Mouse (Mus musculus) limb, embryonic 15.5 days (tissue): Measurements from ENCODE around the gene Ifna9. TPM values are rescaled to one million over a fixed set of nuclear protein-coding genes. Genes with fewer than 3 reads are reported as not detected.

ENCODE experiments used
- polyA plus RNA-seq: library from polyadenylated mRNA; unstranded; fragments of >200 nt; fragmentation: Nextera tagmentation; extraction: Ambion mirVana; gene quantifications from 2 replicates; pipeline ENCODE4 v1.2.1, GENCODE M21; 2015

Ifna9 gene
- polyA plus RNA-seq, 1 experiment from 2014 or later = not detected

Other genes with a start within 250 kb of the Ifna9 start
- 9.1 TPM in 2 replicates for gene Hacd4, start 153.5 kb downstream of the Ifna9 start, polyA plus RNA-seq
- not detected in 2 replicates for gene Ifnb1, start 69.6 kb downstream of the Ifna9 start, polyA plus RNA-seq
- gene Ifna15, start 34.1 kb downstream of the Ifna9 start, polyA plus RNA-seq = not detected in 2 replicates
- not detected in 2 replicates for gene Ifna14, start 20.6 kb downstream of the Ifna9 start, polyA plus RNA-seq
- gene Ifna12, start 11.0 kb upstream of the Ifna9 start, polyA plus RNA-seq = not detected in 2 replicates
- not detected in 2 replicates for gene C87499, start 42.0 kb upstream of the Ifna9 start, polyA plus RNA-seq
- gene Ifna13, start 52.1 kb upstream of the Ifna9 start, polyA plus RNA-seq = not detected in 2 replicates
- gene Ifna16, start 84.5 kb upstream of the Ifna9 start, polyA plus RNA-seq = not detected in 2 replicates
- gene Ifna2, start 91.5 kb upstream of the Ifna9 start, polyA plus RNA-seq = not detected in 2 replicates
- not detected in 2 replicates for gene Ifnab, start 99.0 kb upstream of the Ifna9 start, polyA plus RNA-seq
- 0.56 and 1.1 TPM in 2 replicates for gene Gm26566, start 129.4 kb upstream of the Ifna9 start, polyA plus RNA-seq
- gene Klhl9, start 130.1 kb upstream of the Ifna9 start, polyA plus RNA-seq = 93.3 and 105 TPM in 2 replicates
- gene Gm13271, start 162.5 kb upstream of the Ifna9 start, polyA plus RNA-seq = not detected in 2 replicates
- 0.36 and 0.60 TPM in 2 replicates for gene Gm13283, start 167.7 kb upstream of the Ifna9 start, polyA plus RNA-seq
- 0.76 and 0.87 TPM in 2 replicates for gene Gm13290, start 181.4 kb upstream of the Ifna9 start, polyA plus RNA-seq
- gene Gm13289, start 184.5 kb upstream of the Ifna9 start, polyA plus RNA-seq = not detected in 2 replicates
- gene Gm13272, start 187.5 kb upstream of the Ifna9 start, polyA plus RNA-seq = not detected in 2 replicates
- gene Ifnz, start 189.7 kb upstream of the Ifna9 start, polyA plus RNA-seq = 0.26 and 0.37 TPM in 2 replicates
- gene Gm13276, start 193.3 kb upstream of the Ifna9 start, polyA plus RNA-seq = not detected in 2 replicates
- not detected in 2 replicates for gene Gm13277, start 196.2 kb upstream of the Ifna9 start, polyA plus RNA-seq
- gene Gm13278, start 199.2 kb upstream of the Ifna9 start, polyA plus RNA-seq = not detected in 2 replicates
- gene Gm13275, start 202.1 kb upstream of the Ifna9 start, polyA plus RNA-seq = not detected in 2 replicates
- gene Gm13279, start 205.0 kb upstream of the Ifna9 start, polyA plus RNA-seq = not detected in 2 replicates
- gene Gm13285, start 207.3 kb upstream of the Ifna9 start, polyA plus RNA-seq = 0.93 and 1.4 TPM in 2 replicates
- 0.36 TPM in 1 of 2 replicates, not detected in the other for gene Gm13287, start 210.9 kb upstream of the Ifna9 start, polyA plus RNA-seq
- gene Gm13288, start 213.1 kb upstream of the Ifna9 start, polyA plus RNA-seq = 0.15 TPM in 1 of 2 replicates, not detected in the other
- gene Ifna7, start 223.8 kb upstream of the Ifna9 start, polyA plus RNA-seq = not detected in 2 replicates
- not detected in 2 replicates for gene Ifna11, start 227.6 kb upstream of the Ifna9 start, polyA plus RNA-seq
- not detected in 2 replicates for gene Ifna6, start 235.0 kb upstream of the Ifna9 start, polyA plus RNA-seq
- not detected in 2 replicates for gene Ifna5, start 243.1 kb upstream of the Ifna9 start, polyA plus RNA-seq
- gene Ifna4, start 249.5 kb upstream of the Ifna9 start, polyA plus RNA-seq = not detected in 2 replicates